Mouse (Mus musculus): ENCODE measurements around the gene S100pbp. TPM values are rescaled to one million over a fixed set of nuclear protein-coding genes. Genes with fewer than 3 reads are reported as not detected.

Gene S100pbp
- total RNA-seq, 2 experiments from 2014 or later = 23.1 to 23.6 TPM

DNA sequence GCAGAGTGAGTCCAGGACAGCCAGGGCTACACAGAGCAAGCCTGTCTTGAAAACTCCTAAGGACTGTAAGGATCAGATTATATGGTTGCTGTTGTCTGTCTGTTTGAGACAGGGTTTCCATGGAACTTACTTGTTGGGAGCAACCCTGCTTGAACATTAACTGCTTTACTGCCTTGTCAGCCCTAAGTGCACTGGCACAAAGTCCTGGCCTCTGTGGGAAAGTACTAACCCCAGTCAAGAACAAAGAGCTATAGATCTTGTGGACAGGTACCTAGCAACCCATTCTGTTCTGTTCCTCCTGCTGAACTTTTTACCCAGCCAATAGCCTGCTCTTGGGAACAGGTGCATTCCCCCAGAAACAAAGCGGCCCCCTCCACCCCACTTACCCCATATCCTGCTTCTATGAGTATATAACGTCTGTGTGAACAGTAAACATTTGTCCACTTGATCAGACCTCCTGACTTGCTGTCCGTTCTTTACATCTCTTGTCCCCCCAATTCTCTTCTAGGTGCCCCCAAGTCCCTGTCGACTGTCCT is 38.2 kb downstream of the S100pbp start:
- DNase-seq = no peak

DNA sequence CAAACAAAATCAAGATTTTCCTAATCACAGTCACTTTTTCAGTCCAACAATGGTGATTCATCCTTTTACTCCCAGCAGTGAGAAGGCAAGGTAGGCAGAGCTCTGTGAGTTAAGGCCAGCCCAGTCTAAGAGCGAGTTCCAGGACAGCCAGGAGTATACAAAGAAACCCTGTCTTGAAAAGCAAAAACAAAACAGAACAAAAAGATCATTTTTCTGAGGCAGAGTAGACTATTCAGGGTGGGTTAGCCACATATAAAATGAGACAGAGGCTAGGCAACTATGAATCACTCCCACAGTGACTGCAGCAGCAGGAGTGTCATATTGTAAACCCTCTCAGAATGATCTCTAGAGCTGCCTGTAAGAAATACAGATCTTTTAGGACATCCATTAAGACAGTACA is 40.2 kb downstream of the S100pbp start:
- DNase-seq = no peak

DNA sequence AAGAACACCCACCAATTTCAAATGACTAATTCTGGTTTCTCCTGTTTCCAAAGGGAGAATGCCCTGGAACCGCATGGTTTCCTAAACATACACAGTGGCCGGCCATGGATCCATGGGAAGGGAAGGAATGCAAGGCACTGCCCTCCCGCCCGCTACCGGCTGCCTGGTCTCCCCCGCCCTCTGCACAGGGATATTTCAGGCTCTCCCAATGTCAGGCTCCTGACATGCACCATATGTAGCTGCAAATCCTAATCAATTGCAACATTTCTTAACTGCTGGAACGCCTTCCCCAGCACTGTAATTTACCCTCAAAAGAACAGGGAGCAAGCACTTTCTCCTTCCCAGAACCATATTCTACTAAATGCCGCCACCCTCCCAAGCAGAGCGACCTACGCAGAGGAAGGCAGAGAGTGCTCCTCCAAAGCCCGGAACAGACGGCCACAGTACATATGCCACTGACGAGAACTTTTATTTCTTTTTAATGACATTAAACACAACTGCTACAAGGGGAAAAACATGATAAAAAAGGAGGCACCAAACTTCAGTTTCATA is 41.9 kb downstream of the S100pbp start:
- no peak for DNase-seq

DNA sequence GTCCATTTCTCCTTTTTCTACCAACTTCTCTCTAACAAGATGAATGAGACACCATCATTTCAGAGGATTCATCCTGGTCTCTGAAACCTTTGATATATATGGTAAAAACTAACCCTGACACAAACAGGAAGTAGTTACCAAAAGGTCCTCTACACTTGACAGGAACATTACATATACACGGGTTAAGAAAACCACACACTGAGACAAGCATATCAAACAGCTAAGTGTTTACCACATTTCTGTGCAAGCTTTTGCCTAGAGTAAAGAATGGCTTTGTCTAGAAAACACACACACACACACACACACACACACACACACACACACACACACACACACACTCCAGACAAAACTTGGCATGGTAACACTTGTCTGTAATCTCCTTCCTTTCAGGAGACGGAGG is 43.1 kb downstream of the S100pbp start:
- DNase-seq = no peak

DNA sequence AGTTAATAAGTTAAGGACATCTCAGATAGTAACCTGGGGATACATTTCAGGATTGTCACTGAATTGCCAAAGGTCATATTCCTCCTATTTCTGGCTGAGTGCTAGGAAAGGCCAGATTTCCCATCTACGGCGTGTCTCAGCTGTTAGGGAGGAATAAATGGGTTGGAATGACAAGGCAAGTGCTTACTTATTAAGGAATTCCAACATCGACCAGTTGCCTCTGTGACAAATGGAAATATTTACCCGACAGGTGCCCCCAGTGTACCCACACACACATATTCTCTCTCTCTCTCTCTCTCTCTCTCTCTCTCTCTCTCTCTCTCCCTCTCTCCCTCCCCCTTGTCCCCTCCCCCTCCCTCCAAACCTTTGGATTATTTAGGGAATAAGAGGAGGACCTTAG is 43.6 kb downstream of the S100pbp start:
- DNase-seq = no peak

DNA sequence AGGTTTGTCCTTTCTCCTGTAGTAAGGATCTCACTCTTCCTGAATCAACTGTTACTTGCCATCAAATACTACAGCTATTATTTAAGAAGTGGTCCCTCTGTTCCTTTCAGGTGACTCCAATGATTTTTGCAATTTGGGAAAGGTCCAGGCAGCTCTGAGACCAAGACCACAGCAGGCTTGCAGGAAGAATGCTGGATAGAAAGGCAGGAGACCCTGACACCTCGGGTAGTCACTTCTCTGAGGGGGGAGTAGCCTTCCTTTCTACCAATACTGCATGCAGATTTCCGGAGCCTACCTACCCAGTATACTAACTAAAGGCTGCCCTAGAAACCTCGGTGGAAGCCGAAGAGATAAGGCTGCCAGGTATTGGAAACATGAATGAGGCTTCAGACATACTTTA is 44.1 kb downstream of the S100pbp start:
- DNase-seq = no peak

DNA sequence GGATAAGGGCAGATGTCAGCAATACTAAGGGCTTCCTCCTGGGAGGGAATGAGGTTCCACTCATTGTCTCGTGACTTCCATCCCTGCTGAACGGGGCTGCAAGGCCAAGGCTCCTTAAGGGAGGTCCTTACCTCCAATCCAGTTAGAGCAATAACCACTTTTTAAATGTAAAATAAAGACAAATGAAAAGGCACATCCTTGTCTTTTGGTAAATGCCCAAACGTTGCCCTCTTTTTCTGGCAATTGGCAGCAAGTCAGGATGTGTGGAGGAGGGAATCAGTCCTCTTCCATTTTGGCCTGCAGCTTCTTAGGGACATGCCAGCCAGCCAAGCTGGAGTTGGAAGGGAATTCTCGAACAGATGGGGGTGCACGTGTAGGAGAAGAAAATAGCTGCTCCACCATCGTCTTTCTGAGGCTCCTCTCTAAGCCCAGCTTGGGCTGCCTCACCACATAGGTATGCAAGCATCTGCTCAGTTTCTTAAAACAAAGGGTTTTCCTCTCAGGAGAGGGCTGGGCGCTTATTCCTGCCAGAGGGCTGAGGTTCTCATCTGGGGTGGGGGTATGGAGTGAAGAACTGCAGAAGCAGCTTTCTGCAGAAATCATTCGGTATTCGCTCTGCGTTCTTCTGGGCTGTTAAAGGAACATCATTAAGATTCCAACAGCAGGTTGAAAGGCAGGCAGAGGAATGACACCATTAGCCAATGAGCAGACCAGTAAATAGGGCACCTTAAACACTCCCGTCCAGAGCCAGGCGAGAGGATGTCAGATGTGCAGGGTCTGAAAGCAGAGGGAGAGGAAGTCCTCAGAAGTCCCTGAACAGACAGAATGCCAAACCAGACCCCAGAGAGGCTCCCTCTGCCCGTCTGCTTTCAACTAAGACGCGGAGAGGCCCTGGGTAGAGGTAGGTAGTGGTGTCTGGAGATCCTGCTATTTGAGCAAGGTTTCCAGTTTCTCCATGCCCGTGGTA is 44.8 kb downstream of the S100pbp start:
- DNase-seq = no peak

DNA sequence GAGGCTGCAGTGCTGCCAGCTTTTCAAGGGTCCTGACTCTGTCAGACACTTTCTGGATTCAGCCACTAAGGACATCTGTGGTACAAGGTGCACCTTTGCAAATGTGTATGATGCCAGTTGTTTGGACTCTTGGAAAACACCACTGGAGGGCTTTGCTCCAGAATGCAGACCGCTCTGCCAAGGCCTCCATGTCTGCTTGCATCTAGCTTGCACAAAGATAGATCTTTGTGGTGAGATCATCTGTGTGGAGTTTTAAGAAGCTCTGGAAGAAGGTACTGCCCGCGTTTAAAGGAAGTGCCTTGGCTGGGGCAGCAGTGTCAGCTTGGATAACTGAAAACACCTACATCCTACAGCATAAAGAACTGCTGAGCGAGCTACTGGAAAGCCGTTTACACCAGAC is 46.0 kb downstream of the S100pbp start:
- DNase-seq = no peak

DNA sequence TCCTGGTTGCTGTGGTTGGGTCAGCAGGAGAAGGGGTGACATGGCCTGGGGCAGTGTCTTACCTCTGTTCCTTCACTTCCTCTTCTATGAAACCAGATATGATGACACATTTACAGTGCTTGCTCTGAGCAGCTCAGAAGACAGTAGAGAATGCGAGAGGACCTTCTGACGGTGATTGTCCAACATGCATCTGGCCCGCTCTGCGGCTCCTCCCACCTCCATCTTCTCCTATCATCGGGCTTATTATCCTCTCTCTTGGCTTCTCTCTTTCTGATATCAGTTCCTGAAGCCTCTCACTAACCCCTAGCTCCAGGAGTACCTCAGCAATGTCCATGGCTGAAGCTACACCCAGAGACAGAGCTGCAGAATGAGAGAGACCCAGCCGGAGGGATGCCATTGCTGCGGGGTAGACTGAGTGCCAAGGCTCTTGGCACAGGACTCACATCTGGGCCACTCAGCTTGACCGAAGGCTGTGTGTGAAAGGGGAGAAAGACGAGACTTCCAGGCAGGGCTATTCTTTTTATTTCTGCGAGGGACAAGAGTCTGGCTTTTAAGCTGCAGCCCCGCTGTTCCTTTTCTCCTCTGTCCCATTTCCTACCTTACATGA is 47.0 kb downstream of the S100pbp start:
- peak in 1 of 2 experiments; percentile 22 for DNase-seq

DNA sequence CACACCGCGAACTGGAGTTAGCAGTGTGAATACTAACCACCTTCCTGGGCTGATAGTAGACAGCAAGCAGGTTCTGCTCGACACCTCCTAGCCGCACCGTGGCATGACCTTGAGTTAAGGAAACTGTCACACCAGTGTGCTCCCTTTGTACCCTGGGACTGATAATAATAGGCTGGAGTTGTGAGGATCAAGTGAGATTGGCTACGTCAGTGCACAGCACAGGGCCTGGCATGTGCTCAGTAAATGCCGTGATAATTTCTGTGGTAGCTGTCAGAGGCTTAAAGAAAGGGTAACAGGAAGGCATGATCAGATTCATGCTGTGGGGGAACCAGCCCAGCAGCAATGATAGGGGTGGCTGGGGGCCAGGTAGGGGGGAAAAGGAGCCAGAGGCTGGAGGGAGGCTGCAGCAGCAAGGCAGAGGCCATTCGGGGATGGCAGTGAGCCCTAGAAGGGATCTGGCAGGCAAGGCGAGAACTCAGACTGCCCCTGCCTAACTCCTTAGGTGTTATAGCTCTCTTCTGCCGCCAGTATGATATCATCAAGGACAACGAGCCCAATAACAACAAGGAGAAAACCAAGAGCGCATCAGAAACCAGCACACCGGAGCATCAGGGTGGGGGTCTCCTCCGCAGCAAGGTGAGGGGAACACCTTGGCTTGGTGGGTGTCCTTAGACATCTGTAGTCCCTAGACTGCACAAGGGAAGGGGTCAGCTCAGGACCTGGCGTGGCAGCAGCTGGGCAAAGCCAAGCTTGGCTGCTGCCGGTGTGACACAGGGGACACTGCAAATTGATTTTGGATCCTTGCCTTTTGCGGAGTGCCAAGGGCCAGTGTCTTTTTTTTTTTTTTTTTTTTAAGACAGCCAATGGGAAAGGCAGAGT is 47.7 kb downstream of the S100pbp start:
- peak in 1 of 2 experiments; percentile 35 for DNase-seq

DNA sequence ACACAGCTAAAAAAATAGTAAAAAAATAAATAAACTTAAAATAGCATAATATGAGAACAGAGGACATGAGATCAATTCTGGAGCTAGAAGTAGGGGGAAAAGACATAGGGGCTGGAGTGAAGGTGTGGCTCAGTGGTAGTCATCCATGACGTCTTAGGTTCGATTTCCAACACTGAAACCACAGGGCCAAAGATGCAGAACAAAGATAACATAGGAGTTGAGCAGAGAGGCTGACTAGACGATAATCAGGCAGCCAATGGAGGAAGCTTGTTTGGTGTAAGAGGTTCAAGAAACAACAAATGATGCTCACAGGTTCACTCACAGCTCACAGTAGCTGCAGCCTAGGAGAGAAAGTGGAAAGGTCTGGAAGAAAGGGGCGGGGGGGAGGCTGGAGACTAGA is 48.7 kb downstream of the S100pbp start:
- no peak for DNase-seq

DNA sequence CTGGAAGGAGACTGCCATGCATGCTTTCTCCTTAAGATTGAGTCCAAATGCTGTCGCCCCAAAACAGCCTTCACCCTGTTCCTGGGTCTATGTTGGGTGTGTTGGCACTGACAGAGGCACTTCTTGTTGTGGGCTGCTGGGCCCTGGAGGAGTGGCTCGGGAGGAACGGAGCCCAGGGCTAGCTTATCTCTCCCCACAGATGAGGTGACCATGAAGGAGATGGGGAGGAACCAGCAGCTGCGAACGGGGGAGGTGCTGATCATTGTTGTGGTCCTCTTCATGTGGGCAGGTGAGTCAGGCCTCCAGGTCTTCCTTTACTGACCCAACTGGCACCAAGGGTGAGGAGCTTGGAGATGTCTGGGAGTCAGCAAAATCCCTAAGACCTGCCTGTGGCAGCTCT is 49.9 kb downstream of the S100pbp start:
- DNase-seq = no peak

DNA sequence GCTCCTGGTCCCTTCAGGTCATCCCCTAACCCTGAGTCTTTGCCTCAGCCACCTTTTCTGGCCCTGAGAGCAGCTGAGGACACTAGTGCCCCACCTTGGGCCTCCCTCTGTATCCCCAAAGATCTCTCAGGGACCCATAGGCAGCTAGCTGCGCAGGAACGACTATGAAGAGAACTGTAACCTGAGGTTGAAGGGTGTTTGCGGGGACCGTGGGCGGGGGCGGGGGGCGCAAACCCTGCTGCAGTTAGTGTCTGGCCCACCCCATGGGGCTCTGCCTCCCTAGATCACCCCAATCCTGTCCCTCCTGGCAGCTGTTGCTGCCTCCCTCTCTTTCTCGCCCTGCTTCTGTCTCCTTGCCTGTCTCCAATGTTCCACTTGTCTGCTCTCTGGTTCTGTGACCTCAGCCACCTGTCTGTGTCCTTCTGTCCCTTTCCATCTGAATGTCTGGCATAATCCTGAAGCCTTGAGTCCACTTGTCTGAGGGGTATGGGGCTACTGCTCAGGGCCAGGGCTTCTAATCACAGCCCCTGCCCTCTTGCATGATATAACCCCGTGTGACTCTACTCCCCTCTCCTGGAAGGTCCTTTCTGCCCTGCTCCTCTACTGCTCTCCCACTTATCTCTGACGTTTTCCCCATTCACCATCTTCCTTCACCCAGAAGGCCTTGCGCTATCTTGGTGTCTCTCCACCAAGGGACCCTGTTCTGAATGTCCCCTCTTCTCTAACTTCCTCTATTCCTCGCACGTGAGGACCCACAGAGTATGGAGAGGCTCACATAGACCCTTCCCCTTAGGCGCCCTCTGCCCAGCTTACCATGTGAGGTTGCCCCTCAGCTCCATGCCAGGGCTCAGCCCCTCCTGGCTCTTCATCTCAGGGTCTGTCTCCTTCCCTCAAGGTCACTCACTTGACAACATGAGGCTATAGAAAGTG is 51.9 kb downstream of the S100pbp start:
- DNase-seq = no peak

DNA sequence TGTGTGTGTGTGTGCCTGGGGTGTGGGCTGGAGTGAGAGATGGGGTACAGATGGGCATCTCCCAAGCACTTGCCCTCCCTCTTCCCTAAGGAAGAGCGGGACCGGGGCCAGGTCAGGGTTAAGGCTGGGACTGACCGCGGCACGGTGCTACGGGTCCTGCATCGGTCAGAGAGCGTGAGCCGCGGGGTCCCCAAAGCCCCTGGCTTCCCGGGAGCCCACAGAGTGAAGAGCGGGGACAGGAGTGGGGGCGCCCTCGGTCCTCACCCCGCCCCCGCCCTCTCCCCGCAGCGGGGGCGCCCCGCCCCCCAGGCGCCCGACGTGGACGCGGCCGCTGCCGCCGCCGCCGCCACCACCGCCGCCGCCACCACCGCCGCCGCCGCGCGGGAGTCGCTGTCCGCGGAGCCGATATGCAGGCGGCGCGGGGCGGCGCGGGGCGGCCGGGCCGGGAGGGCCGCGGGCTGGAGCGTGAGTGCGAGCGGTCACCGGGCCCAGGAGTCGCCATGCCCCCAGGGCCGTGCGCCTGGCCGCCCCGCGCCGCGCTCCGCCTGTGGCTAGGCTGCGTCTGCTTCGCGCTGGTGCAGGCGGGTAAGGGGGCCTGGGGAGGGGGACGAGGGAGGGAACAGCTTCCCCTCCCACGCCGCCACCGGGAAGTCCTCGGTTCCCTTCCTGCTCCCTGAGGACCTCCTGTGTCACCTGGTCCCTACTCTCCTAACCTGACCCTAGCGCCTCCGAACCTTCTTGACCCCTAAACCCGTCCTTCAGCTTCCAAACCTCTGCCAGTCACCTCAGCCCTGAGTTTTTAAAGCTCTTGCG is 52.7 kb downstream of the S100pbp start, which contains the start of gene Fndc5:
Fndc5 (plus strand) TSS at position 421 of the 813 bp plus-strand sequence.
- peak; percentile 33 to 56 for DNase-seq

DNA sequence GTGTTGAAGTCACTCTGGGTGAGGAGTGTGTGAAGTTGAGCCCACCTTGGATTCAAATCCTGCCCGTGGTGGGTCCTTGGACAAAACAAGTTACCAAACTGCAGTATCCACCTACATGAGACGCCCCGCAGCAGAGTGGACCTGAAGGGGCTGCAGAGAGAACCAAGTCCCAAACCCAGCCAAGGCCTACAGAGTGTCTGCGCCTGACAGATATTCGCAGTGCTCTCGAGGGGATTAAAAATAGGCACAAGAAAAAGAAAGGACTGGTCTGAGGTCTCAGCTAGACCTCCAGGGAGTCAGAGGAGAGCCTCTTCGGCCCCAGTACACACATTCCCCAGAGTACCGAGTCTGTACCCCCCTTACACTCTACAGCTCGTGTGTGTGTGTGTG is 53.3 kb downstream of the S100pbp start:
- DNase-seq = no peak

DNA sequence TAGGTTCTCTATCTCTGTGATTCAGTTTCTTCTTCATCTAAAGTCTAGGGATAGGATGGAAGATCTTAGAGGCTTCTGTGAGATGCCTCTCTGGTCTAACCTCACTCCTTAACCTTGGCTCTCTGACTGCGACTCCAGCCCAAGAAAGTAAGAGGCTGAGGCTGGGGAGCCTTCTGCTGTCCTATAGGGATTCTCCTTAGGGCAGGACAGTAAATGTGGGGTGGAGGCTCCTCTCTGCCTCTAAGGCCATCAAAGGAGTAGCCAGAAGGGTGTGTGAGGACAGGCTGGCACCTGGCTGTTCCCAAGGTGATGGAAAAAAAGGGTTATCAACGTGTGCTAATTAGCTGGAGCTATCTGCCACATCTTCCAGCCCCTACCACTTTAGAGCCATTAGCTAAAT is 53.9 kb downstream of the S100pbp start:
- DNase-seq = no peak

DNA sequence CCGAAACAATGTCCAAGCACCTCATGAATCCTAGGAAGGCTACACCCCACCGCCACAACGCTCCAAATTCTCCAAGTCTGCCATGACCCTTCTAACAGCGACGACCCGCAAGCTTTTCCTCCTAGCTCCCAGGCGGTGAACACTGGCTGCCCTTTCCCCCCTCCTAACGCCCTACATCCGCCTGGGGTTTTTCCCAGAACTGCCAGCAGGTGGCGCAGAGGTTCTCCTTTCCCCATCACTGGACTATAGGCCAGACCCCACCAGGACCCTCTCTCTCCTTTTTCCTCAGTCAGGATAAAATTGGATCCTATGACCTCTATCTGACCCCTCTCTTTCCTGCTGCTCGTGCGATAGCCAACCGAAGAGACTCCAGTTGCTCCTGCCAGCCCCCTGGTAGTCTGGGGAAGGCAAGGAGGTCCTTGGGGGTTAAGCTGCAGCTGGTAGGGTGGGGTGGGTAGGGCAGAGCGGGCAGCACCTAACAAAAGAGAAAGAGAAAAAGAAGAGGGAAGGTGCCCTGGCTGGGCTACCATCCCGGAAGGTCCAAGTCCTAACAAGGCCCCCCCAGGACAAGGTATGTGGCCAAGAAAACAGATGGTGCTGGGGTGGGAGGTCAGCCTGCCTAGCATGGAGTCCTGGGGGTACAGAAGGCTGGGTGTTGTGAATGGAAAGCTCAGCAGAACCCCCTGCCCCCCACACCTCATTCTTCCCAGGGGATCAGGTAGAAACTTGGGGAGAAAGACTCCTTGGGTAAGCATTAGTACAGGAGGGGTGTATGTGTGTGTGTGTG is 54.5 kb downstream of the S100pbp start:
- DNase-seq = peak; percentile 78 to 84

DNA sequence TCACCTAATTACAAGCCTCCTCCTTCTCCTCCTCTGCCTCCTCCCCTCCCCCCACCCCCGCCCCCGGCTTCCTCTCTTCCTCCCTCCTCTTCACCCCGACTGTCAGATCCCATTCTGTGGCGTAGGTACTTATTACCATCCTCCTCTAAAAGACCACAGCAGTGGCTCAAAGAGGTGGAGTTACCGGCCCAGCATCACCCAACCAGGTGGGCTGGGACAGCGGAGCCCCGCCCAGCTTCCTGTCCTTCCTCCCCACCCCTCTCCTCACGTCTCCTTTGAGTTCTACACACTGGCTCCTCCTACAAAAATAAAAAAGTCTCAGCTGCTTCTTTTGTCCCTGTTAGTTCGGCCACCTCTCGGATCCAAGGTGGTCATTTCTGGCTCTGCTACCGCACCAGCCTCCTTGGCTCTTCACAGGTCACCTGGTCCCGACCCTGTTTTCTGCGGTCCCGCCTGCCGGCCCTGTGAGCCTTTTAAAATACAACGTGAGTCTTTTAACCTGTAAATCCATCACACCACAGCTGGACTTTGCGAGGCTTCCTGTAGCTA is 58.7 kb downstream of the S100pbp start:
- DNase-seq = no peak

DNA sequence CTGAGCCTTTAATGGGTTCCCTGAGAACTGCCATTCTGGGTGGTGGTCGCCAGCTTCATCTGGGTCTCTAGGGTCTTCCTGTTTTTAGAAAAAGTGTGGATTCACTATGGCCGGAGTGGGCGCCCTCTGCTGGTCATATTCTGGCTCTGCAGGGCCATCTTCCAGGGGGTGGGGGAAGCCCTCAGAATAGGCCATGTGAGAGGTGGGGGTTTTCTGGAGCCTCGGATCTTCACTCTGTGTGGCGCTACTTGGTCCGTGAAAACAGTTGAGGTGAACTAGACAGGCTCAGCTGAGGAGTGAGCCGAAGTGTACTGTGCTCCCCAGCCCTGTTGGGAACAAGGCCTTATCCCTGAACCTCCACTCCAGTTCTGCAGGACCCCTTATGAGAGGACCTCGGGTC is 59.4 kb downstream of the S100pbp start:
- DNase-seq = peak; percentile 40 to 63

Measured in adrenal gland, postnatal 36 days (tissue).